Mouse (Mus musculus): ENCODE results near the gene Foxe1. TPM values are rescaled to one million over a fixed set of nuclear protein-coding genes. Genes with fewer than 3 reads are reported as not detected.

Foxe1 gene
- polyA plus RNA-seq, 1 experiment from 2014 or later: not detected

- no peak for ATAC-seq
- WGBS: 72% methylated on average over 4 of the region's 4 CpGs
Observed at GRCm38 (mm10) chr4:46322715-46323114, 20.7 kb upstream of the Foxe1 start.

GRCm38 (mm10) chr4:46328906-46329305 lies 14.5 kb upstream of the Foxe1 start:
- H3K27ac ChIP-seq (ENCODE audit: low read length): no peak overlapping the region
- no peak for ATAC-seq
- no peaks in the 10 kb centered on the region for H3K27me3 ChIP-seq (ENCODE audit: control insufficient read depth, insufficient read depth, low read depth, low read length)
- H3K4me2 ChIP-seq (ENCODE audit: low read length): no peak overlapping the region
- H3K36me3 ChIP-seq (ENCODE audit: control insufficient read depth, insufficient read depth, low read length): no peaks in the 10 kb centered on the region
- H3K4me1 ChIP-seq (ENCODE audit: control insufficient read depth, insufficient read depth, low read length): no peaks in the 10 kb centered on the region
- 15% methylated on average over 3 of the region's 3 CpGs for WGBS
- H3K9me3 ChIP-seq (replicated peaks; ENCODE audit: control insufficient read depth, low read length, poor library complexity, severe bottlenecking): peaks cover 4% of the 10 kb centered on the region; the same call in 1 of the 2 replicates
- no peak overlapping the region for H3K4me3 ChIP-seq (ENCODE audit: low read depth, low read length)
- H3K9ac ChIP-seq (ENCODE audit: low read depth, low read length): no peak overlapping the region

More at GRCm38 (mm10) chr4:46322715-46323114, 20.7 kb upstream of the Foxe1 start:
- Histone ChIP-seq H3K4me2 (ENCODE audit: low read length) (no peak overlapping the region), H3K27ac (ENCODE audit: low read length) (no peak overlapping the region), H3K4me1 (ENCODE audit: control insufficient read depth, insufficient read depth, low read length) (peaks cover 7% of the 10 kb centered on the region), H3K36me3 (ENCODE audit: control insufficient read depth, insufficient read depth, low read length) (no peaks in the 10 kb centered on the region), H3K9me3 (replicated peaks; ENCODE audit: control insufficient read depth, low read length, poor library complexity, severe bottlenecking) (no peaks in the 10 kb centered on the region), H3K4me3 (ENCODE audit: low read depth, low read length) (no peak overlapping the region), H3K9ac (ENCODE audit: low read depth, low read length) (no peak overlapping the region), H3K27me3 (ENCODE audit: control insufficient read depth, insufficient read depth, low read depth, low read length) (no peaks in the 10 kb centered on the region)

GRCm38 (mm10) chr4:46335846-46336245 lies 7.6 kb upstream of the Foxe1 start:
- no peaks in the 10 kb centered on the region for H3K36me3 ChIP-seq (ENCODE audit: control insufficient read depth, insufficient read depth, low read length)
- no peak overlapping the region for H3K9ac ChIP-seq (ENCODE audit: low read depth, low read length)
- no peak overlapping the region for H3K4me3 ChIP-seq (ENCODE audit: low read depth, low read length)
- H3K9me3 ChIP-seq (replicated peaks; ENCODE audit: control insufficient read depth, low read length, poor library complexity, severe bottlenecking): no peaks in the 10 kb centered on the region
- no peak overlapping the region for H3K4me2 ChIP-seq (ENCODE audit: low read length)
- no peaks in the 10 kb centered on the region; the same call in 1 of the 2 replicates for H3K4me1 ChIP-seq (ENCODE audit: control insufficient read depth, insufficient read depth, low read length)
- no peak for ATAC-seq
- H3K27ac ChIP-seq (ENCODE audit: low read length): no peak overlapping the region
- WGBS: 38% methylated on average over 1 of the region's 1 CpGs
- peaks cover 40% of the 10 kb centered on the region for H3K27me3 ChIP-seq (ENCODE audit: control insufficient read depth, insufficient read depth, low read depth, low read length)

GRCm38 (mm10) chr4:46337990-46338389 lies 5.4 kb upstream of the Foxe1 start:
- 3% methylated on average over 3 of the region's 3 CpGs for WGBS
- no peak overlapping the region for H3K27ac ChIP-seq (ENCODE audit: low read length)
- H3K9me3 ChIP-seq (replicated peaks; ENCODE audit: control insufficient read depth, low read length, poor library complexity, severe bottlenecking): no peaks in the 10 kb centered on the region
- H3K9ac ChIP-seq (ENCODE audit: low read depth, low read length): no peak overlapping the region
- peaks cover 61% of the 10 kb centered on the region for H3K27me3 ChIP-seq (ENCODE audit: control insufficient read depth, insufficient read depth, low read depth, low read length)
- no peak for ATAC-seq
- H3K4me2 ChIP-seq (ENCODE audit: low read length): no peak overlapping the region
- H3K36me3 ChIP-seq (ENCODE audit: control insufficient read depth, insufficient read depth, low read length): no peaks in the 10 kb centered on the region
- peaks cover 5% of the 10 kb centered on the region for H3K4me1 ChIP-seq (ENCODE audit: control insufficient read depth, insufficient read depth, low read length)
- H3K4me3 ChIP-seq (ENCODE audit: low read depth, low read length): no peak overlapping the region

- no peaks in the 10 kb centered on the region for H3K9me3 ChIP-seq (replicated peaks; ENCODE audit: control insufficient read depth, low read length, poor library complexity, severe bottlenecking)
- no peak overlapping the region for H3K4me3 ChIP-seq (ENCODE audit: low read depth, low read length)
- H3K27me3 ChIP-seq (ENCODE audit: control insufficient read depth, insufficient read depth, low read depth, low read length): peaks cover 69% of the 10 kb centered on the region
- no peak for ATAC-seq
- no peak overlapping the region for H3K4me2 ChIP-seq (ENCODE audit: low read length)
- no peaks in the 10 kb centered on the region for H3K36me3 ChIP-seq (ENCODE audit: control insufficient read depth, insufficient read depth, low read length)
- H3K27ac ChIP-seq (ENCODE audit: low read length): no peak overlapping the region
- H3K9ac ChIP-seq (ENCODE audit: low read depth, low read length): no peak overlapping the region
- 15% methylated on average over 10 of the region's 10 CpGs for WGBS
- peaks cover 5% of the 10 kb centered on the region for H3K4me1 ChIP-seq (ENCODE audit: control insufficient read depth, insufficient read depth, low read length)
Observed at GRCm38 (mm10) chr4:46339026-46339425, 4.4 kb upstream of the Foxe1 start.

- 1% methylated on average over 26 of the region's 26 CpGs for WGBS
- no peak for ATAC-seq
- no peak overlapping the region for H3K4me3 ChIP-seq (ENCODE audit: low read depth, low read length)
Observed at GRCm38 (mm10) chr4:46339584-46339983, 3.8 kb upstream of the Foxe1 start.

GRCm38 (mm10) chr4:46341831-46342680 lies 1.4 kb upstream of the Foxe1 start:
- H3K27ac ChIP-seq (ENCODE audit: low read length): no peak overlapping the region
- H3K9me3 ChIP-seq (replicated peaks; ENCODE audit: control insufficient read depth, low read length, poor library complexity, severe bottlenecking): no peaks in the 10 kb centered on the region
- no peak overlapping the region for H3K9ac ChIP-seq (ENCODE audit: low read depth, low read length)
- H3K27me3 ChIP-seq (ENCODE audit: control insufficient read depth, insufficient read depth, low read depth, low read length): peaks cover 66% of the 10 kb centered on the region
- peaks cover 5% of the 10 kb centered on the region for H3K4me1 ChIP-seq (ENCODE audit: control insufficient read depth, insufficient read depth, low read length)
- no peaks in the 10 kb centered on the region for H3K36me3 ChIP-seq (ENCODE audit: control insufficient read depth, insufficient read depth, low read length)
- no peak overlapping the region; the same call in 1 of the 2 replicates for H3K4me3 ChIP-seq (ENCODE audit: low read depth, low read length)
- no peak for ATAC-seq
- H3K4me2 ChIP-seq (ENCODE audit: low read length): peak overlapping the region; percentile 4; the same call in 1 of the 2 replicates
- WGBS: 8% methylated on average over 22 of the region's 22 CpGs

More at GRCm38 (mm10) chr4:46339584-46339983, 3.8 kb upstream of the Foxe1 start:
- Histone ChIP-seq H3K27me3 (ENCODE audit: control insufficient read depth, insufficient read depth, low read depth, low read length) (peaks cover 67% of the 10 kb centered on the region), H3K4me1 (ENCODE audit: control insufficient read depth, insufficient read depth, low read length) (peaks cover 5% of the 10 kb centered on the region), H3K4me2 (ENCODE audit: low read length) (no peak overlapping the region), H3K36me3 (ENCODE audit: control insufficient read depth, insufficient read depth, low read length) (no peaks in the 10 kb centered on the region), H3K9me3 (replicated peaks; ENCODE audit: control insufficient read depth, low read length, poor library complexity, severe bottlenecking) (no peaks in the 10 kb centered on the region), H3K9ac (ENCODE audit: low read depth, low read length) (no peak overlapping the region), H3K27ac (ENCODE audit: low read length) (no peak overlapping the region)

- ATAC-seq: no peak
- no peak overlapping the region; the same call in 1 of the 2 replicates for H3K4me3 ChIP-seq (ENCODE audit: low read depth, low read length)
- peaks cover 64% of the 10 kb centered on the region for H3K27me3 ChIP-seq (ENCODE audit: control insufficient read depth, insufficient read depth, low read depth, low read length)
- H3K4me1 ChIP-seq (ENCODE audit: control insufficient read depth, insufficient read depth, low read length): peaks cover 5% of the 10 kb centered on the region
- H3K4me2 ChIP-seq (ENCODE audit: low read length): peak overlapping the region; percentile 4; the same call in 1 of the 2 replicates
- no peak overlapping the region for H3K9ac ChIP-seq (ENCODE audit: low read depth, low read length)
- no peak overlapping the region for H3K27ac ChIP-seq (ENCODE audit: low read length)
- H3K36me3 ChIP-seq (ENCODE audit: control insufficient read depth, insufficient read depth, low read length): no peaks in the 10 kb centered on the region
- WGBS: under 1% methylated on average over 28 of the region's 28 CpGs
- H3K9me3 ChIP-seq (replicated peaks; ENCODE audit: control insufficient read depth, low read length, poor library complexity, severe bottlenecking): no peaks in the 10 kb centered on the region
Observed at GRCm38 (mm10) chr4:46342711-46343286, 610 bp upstream of the Foxe1 start.

- H3K4me3 ChIP-seq (ENCODE audit: low read depth, low read length): peak overlapping the region; percentile 41
- H3K27me3 ChIP-seq (ENCODE audit: control insufficient read depth, insufficient read depth, low read depth, low read length): peaks cover 56% of the 10 kb centered on the region
- 0 out of 2 replicates have a peak overlapping the region, but pooled peaks have one; percentile 31 for H3K9ac ChIP-seq (ENCODE audit: low read depth, low read length)
- no peaks in the 10 kb centered on the region for H3K36me3 ChIP-seq (ENCODE audit: control insufficient read depth, insufficient read depth, low read length)
- 1% methylated on average over 39 of the region's 51 CpGs for WGBS
- H3K4me1 ChIP-seq (ENCODE audit: control insufficient read depth, insufficient read depth, low read length): peaks cover 5% of the 10 kb centered on the region
- H3K4me2 ChIP-seq (ENCODE audit: low read length): peak overlapping the region; percentile 52
- H3K9me3 ChIP-seq (replicated peaks; ENCODE audit: control insufficient read depth, low read length, poor library complexity, severe bottlenecking): no peaks in the 10 kb centered on the region
- no peak for ATAC-seq
- no peak overlapping the region for H3K27ac ChIP-seq (ENCODE audit: low read length)
Observed at GRCm38 (mm10) chr4:46344288-46344687, 879 bp downstream of the Foxe1 start.

Measured in midbrain, embryonic 16.5 days (tissue).